Mouse (Mus musculus) heart, postnatal 10 days (tissue): ENCODE results near the gene Ahcyl2. TPM values are rescaled to one million over a fixed set of nuclear protein-coding genes. Genes with fewer than 3 reads are reported as not detected.

Source experiments
- DNase-seq, 2 experiments: peaks; one replicate each; pipeline ENCODE4 v3.0.0; 2021
- intact Hi-C: fragments of 180-260 bp; cut with DNase I; formaldehyde crosslinking; loops from one replicate; pipeline ENCODE4 v1.15.1; 2025
- total RNA-seq, 2 experiments: library from RNA; stranded (reverse); gene quantifications; 2 replicates each; pipeline ENCODE4 v1.2.3; 2021

The Ahcyl2 gene
- total RNA-seq, 2 experiments from 2014 or later = 14.9 to 18.0 TPM

DNA sequence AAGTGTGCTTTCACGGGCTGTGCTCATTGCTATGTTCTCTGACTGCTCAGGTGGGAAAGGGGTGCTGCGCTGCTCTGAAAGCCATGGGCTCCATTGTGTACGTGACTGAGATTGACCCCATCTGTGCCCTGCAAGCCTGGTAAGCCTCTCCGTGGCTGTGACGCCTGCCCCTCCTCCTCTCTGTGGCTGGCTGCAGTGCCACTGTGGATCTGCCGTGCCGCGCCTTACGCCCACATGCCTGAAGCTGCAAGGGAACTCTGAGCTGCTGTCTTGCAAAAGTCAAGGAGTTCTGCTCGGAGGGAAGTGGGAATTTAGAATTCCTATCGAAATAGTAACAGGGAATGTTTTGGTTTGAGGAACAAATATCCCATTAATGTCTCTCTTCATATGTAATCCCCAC, 123.3 kb downstream of the Ahcyl2 start:
- DNase-seq = no peak
- intact Hi-C loops = no loop called here

DNA sequence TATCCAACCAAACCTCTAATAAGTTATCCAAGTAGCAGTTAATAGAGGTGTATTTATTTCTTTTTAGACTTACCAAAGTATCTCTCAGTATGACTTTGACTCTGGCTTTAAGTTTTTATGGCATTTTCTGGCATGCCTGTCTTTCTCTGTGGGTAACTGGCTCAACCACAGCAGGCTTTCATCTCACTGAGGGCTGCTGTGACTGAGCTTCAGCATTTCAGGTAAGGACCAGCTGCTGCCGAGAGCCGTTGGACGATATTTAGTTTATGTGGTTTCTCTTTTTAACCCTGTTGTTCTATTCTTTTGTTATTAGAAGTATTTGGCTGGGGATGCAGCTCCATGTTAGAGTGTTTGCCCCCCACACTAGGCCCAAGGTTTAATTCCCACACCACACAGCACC, 129.2 kb downstream of the Ahcyl2 start:
- intact Hi-C loops = no loop called here
- DNase-seq = no peak

DNA sequence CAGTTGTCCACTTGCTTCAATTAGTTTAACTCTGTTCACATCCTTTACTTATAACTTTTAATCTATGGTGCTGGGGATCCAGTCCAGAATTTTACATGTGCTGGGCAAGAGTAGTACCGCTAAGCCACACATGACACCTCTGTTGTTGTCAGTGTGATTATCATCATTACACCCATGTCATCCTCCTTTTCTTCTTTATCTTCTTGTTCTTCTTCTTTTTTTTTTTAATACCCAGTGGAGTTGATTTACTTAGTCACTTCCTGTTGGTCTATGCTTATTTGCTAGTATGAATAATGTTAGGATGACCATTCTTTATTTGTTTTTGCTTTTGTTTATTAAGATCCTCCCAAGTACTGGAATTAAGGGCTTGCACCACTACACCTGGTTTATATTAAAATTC, 133.6 kb downstream of the Ahcyl2 start:
- no peak for DNase-seq
- intact Hi-C loops = no loop called here

DNA sequence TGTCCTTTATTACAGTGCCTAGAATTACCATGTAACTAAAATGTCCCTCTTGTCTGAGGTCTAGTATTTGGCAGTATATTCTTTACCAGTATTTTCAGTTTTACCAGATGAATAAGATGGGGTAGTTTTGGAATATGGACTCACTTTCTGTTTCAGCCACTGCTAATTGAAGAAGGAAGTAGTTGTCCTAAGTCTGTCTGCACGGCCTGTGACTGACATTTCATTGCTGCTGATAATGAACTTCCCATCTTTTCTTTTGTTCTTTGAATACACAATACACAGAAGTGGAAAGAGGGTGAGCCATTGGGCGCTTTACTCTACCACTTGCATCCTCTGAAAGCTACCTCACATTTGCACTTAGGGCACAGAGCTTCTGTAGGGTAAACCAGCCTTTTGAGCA, 134.4 kb downstream of the Ahcyl2 start:
- no peak for DNase-seq
- intact Hi-C loops = no loop called here

DNA sequence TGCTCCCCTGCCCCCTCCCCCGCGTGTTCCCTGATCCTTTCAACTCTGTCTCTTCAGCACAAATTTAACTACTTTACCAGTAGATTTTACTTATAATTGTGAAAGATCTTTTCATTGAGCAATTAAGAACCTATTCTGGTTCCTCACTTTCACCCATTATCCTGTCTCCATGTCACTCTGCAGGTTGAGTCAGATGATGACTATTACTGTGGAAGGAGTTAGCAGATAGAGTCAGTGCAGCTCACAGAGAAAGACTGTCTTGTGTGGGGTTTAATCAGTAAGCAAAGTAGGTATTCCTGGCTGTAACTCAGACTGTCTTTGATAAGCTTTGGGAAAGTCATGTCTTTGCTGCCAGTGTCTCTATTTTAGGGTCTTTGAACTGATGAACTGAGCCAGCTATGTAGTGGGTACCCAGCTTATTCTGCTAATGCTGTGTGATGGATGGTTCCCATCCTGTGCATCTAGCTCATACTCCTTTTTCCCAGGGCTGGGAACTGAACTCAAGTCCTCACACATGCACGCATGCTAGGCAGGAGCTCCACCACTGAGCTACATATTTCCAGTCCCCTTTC, 135.6 kb downstream of the Ahcyl2 start:
- intact Hi-C loops = no loop called here
- DNase-seq = no peak

DNA sequence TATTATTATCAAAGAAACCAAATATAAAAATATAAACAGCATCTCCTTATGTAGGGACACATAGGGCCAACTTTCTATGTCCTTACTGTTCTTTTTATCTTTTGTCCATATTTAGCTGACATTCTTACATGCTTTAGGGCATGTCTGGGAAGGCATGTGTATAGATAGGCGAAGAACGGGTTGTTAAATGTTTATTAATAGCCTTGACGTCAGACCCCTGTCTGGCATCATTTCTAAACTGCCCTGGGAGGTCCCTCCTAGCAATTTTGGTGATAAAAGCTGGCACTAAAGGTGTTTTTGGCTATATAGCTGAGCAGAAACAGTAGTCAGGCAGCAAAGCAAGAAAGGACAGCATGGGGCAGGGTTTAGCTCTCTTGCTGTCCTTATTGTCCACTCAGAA, 136.5 kb downstream of the Ahcyl2 start:
- peak; percentile 62 to 66 for DNase-seq
- intact Hi-C loops = loop anchor here (2.0 kb wide), 1 partner anchor 29 kb away; no protein-coding TSS in a partner anchor

DNA sequence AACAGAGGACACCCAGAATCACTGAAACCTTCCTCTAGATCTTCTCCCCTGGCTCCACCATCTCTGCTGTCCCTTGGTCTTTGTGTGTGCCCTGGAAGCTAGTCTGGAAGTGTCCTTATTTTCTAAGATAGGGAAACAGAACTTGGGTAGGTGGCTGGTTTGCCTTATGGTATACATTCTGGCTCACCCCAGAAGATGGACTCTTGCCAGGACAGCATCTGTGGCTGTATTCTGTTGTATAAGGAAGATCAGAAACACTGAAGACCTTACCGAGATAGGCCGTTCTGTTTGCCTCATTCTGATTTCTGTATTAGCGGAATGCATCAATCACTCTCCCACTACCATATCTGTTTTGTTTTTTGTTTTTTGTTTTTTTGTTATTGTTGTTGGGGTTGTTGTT, 142.8 kb downstream of the Ahcyl2 start:
- DNase-seq = no peak
- intact Hi-C loops = loop anchor here (10.0 kb wide), 1 partner anchor 294 kb away; no protein-coding TSS in a partner anchor

DNA sequence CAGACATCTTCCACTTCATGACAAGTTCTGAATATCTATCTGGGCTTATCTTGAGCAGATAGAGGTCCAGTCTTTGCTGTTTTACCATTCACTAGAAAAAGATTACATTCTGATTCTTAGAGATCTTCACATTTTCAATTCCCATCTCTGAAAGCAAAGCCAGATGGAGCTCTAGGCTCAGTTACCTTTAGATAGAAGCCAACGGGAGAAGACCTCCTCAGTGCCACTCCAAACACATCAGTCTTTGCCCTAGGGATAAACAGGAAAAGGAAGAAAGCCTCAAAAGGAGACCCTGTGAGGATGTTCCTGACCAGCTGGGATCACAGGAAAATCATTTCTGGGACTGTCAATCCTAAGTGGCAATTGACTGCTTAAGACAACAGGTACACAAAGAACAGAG, 145.9 kb downstream of the Ahcyl2 start:
- no peak for DNase-seq
- intact Hi-C loops = loop anchor here (10.0 kb wide), 1 partner anchor 291 kb away; no protein-coding TSS in a partner anchor

DNA sequence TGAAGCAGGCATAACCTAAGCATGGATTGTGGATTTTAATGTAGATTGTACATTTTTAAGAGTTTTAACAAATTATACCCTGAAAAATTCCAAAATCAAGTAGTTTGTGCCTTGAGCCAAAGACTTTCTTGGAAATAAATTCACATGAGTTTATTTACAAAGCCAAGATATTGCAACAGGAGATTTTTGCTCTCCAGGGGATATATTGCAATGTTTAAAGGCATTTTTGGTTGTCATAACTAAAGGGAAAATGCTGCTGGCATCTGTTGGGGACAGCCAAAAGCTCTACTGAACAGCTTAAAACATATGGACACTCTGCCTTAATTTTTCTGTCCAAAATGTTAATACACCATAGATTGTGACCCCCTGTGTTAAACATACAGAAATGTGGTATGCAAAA, 146.3 kb downstream of the Ahcyl2 start:
- intact Hi-C loops = loop anchor here (10.0 kb wide), 1 partner anchor 291 kb away; no protein-coding TSS in a partner anchor

DNA sequence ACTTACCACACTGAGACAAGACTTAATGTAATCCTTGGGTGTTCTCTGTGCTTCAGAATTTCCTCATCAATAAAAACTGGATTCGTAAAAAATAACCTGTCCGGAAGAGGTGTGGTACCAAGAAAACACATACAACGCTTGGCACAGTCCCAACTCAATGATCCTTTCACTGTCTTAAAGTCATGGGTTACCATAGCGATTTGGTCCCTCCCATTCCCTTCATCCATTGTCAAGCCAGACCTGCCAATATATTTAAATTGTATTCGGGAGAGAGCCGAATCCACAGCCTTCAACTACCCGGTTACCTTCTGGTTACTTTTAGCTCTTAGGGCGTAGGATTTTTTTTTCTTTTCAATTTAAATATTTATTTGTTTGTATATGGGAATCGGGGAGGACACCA, 148.0 kb downstream of the Ahcyl2 start:
- no peak for DNase-seq
- intact Hi-C loops = loop anchor here (5.0 to 10.0 kb wide), 3 partner anchors 49 to 289 kb away; no protein-coding TSS in a partner anchor

More for the DNA sequence above, 146.3 kb downstream of the Ahcyl2 start:
- no peak for DNase-seq

DNA sequence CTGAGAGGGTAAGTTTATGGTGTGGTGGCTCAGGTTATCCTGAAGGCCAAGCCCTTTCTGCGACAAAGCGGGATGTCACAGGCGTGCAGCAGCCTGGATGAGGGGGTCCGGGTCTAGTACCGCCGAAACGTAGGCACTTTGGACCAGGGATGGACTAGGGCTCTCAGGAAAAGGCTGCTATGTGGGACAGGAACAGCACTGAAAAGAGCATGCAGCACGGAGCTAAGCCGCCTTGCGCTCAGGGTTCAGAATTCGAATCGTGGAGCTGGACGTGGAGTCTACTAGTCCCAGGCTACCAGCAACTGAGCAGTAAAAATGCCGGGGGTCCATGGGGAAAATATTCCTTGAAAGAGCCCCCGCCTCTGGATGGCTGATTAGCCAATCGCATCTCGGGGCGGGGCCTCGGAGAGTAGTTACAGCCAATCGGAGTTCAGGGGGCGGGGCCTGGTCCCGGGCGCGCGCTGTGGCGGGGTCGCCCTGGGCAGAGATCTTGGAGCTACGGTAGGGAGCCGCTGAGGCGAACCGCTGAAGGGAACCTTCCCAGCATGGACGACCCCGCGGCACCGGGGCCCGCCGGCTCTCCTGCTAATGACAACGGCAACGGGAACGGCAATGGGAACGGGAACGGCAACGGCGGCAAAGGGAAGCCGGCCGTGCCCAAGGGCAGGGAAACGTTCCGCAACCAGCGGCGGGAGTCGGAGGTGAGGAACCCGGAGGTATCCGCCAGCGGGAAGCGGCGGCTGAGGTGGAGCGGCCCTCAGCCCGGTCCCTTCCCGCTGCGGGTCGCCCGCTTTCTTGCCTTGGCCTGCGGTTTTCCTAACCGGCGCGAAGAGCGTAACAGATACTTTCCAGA, 148.9 kb downstream of the Ahcyl2 start, which contains the start of gene Strip2:
Gene Strip2 (plus strand): TSS at position 483 of the 853 bp plus-strand sequence.
- DNase-seq = peak; percentile 96 to 97
- intact Hi-C loops = loop anchor here (5.0 to 10.0 kb wide), 3 partner anchors 49 to 288 kb away; no protein-coding TSS in a partner anchor

DNA sequence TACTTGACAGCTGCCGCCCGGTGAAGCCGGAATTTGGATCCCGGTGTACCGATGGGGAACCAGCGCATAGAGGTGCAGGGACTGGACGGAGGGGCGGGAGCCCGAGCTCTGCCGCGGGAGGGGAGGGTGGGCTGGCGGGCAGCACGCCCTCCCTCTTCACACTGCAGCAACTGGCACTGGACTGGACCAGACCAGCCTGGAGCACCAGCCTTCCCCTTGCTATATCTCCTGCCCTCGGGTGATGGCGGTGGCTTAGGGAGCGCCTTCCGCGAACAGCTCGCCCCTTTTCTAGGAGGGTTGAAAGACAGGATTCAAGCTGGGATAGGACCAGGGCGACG, 149.5 kb downstream of the Ahcyl2 start:
- intact Hi-C loops = loop anchor here (5.0 to 10.0 kb wide), 3 partner anchors 50 to 287 kb away; no protein-coding TSS in a partner anchor

DNA sequence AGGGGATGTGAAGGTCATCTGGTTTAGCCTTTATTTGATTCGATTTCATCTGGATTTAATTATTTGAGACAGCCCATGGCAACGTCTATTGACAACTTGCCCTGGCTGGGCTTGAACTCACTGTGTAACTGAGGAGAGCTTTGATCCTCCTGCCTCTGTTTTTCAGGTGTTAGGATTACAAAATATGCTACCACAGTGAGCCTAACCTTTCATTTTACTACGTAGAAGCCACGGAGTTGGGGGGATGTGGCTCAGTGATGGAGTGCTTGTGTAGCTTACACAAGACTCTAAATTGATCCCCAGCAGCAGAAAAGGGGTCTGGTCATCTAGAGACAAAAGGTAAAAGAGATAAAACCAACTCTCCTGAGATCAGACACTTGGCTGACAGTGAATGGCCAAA, 150.1 kb downstream of the Ahcyl2 start:
- intact Hi-C loops = loop anchor here (5.0 to 10.0 kb wide), 3 partner anchors 51 to 287 kb away; no protein-coding TSS in a partner anchor
- DNase-seq = peak in 1 of 2 experiments; percentile 17

More for the DNA sequence above, 149.5 kb downstream of the Ahcyl2 start:
- no peak for DNase-seq

DNA sequence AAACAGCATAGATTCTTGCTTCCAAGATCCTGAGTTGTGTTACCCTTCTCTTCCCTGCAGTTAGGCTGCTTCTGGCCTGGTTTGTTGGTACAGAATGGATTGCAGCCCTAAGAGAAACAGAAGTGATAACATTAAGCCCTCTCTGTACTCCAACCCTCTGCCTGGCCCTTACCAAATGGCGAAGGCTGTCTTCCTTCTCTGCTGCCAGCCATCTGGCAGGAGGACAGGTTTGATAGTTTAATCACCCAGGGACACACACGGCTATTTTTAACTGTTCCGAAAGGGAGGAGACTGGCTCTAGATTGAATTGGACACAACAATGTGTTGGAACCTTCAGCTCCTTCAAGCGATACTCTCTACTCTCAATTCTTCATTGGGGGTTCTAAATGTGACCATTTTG, 155.7 kb downstream of the Ahcyl2 start:
- intact Hi-C loops = loop anchor here (5.0 kb wide), 1 partner anchor 71 kb away; no protein-coding TSS in a partner anchor
- DNase-seq = peak; percentile 75 to 82

DNA sequence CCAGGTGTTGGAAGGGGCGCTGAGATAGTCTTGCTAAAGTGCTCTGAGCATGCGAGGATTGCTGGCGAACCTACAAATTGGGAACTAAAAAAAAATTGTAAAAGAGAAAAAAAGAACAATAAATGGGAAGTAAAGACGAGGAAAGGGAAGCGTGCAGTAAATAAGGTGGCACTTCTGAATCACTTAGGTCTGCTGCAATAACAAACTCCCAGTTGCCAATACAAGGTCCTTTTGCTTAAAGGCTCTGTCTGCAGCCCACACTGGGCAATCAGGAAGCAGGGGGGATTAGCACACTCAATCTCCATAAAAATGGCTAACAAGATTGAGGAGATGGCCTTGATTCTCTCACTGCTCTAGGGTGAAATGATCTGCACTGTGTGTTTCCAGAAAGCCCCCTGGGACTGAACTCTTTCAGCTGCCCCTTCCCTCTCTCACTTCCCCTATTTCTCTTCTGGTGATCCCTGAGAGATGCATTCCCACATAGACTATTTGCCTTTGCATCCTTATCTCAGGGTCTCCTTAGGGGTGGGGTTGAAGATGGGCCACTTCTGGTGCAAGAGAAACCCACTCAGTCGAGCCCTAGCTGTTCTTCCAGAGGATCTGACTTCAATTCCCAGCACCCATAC, 157.9 kb downstream of the Ahcyl2 start:
- intact Hi-C loops = no loop called here
- DNase-seq = no peak

DNA sequence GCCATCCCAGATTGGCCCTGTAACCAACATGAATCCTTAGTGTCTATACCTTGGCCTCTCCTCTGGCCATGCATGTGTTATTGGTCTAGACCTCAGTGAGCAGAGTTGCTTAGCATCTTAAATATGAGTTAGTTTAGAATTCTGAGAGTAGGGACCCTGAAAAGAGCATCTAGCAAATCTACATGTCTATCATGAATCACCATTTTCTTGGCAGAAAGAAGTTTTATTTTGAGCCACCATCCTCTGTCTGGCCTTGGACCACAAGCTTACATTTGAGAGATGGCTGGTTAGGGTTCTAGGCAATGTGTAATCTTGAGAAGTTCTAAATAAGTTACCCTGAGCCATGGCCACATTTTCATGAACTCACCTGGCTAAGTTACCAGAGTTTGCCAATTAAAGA, 162.3 kb downstream of the Ahcyl2 start:
- intact Hi-C loops = no loop called here
- no peak for DNase-seq

DNA sequence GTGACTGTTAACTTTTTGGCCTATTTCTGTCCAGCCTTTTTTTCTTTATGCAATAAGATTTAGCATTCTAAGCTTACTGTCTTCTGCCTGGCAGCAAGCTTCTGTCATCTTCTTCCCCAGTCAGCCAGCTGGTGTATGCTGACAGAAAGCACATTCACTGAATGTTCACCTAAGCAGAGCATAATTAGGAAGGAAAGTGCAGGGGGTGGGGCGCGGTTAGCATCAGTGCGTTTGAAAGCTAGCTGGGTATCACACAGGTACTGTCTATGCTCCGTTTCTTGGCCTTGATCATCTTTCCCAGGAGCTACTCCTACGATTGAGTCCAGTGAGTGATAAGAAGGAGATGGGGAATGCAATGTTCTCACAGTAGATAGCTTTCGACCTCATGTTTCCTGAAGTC, 162.9 kb downstream of the Ahcyl2 start:
- no peak for DNase-seq
- intact Hi-C loops = no loop called here

DNA sequence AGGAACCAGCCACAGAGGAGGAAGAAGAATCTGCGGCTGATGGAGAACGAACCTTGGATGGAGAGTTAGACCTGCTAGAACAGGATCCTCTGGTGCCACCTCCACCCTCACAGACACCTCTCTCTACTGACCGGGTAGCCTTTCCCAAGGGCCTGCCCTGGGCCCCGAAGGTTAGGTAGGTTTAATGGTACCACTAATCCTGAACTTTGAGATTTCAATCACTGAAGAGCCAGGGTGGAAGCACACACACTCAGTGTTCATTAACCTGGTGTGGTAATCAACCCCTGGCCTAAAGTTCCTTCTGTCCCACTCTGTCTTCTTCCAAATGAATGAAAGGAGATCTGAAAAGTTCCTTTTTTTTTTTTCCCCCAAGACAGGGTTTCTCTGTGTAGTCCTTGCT, 163.4 kb downstream of the Ahcyl2 start:
- DNase-seq = no peak
- intact Hi-C loops = no loop called here

DNA sequence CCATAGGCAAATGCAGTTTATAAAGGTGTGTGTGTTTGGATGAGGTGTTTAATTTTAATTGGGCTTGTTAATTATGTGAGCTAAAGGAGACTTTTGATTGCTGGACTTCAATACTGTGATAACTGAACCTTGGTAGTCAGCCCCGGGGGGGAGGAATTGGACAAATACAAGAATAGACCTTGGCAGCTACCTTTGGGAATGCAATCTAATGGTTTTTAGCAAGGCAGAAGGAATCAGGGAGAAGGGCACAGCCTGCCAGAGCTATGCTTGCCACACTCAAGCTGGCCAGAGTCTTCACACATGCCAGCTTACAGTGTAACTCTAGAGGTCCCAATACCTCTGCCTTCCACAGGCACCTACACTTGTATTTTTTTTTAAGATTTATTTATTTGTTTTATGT, 167.9 kb downstream of the Ahcyl2 start:
- peak; percentile 64 to 68 for DNase-seq

DNA sequence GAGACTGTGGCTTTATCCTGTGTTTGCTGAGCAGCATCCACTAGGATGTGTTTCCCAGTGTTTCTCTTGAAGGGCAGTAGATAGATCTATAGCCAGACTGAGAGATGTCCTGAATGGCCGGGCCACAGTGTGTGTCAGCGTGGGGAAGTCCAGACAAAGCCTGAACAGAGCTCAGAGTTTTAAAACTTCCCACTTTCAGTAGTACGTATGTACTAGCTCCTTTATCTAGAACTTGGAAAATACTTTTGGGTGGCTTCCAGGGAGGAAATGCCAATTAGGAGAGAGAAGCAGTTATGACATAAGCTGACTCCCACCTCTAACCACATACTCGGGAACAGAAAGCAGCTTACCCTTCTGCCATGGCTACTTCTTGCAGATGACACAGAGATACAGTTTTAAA, 172.6 kb downstream of the Ahcyl2 start:
- intact Hi-C loops = no loop called here
- peak; percentile 55 to 63 for DNase-seq

More for the DNA sequence above, 167.9 kb downstream of the Ahcyl2 start:
- intact Hi-C loops = no loop called here

DNA sequence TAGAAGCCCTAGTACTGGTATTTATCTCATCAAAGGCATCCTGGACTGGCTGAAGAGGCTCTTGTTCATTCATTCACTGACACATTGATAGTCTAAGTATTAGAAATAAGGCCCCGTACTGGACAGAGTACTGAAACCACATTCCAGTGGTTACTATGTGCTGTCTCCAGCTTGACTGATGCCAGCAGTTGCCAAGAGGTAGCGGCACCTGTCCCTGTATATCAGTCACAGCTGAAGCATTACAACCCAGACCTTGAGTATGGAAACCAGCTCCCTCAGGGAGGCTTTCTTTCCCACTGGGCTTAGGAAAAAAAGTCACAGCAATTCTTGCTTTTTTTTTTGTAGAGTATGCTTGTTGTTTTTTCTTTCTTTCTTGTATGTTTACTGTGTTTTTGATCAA, 173.2 kb downstream of the Ahcyl2 start:
- DNase-seq = no peak
- intact Hi-C loops = no loop called here
